In genomic region chr8:26762942-26763778, GRCm38 (mm10) we compare ENCODE assay signal across 16 mouse cellular contexts.
A peak's percentile ranks its signal among the peaks of the same experiment; 100 is the strongest.
DNase-seq lines count a peak whose midpoint lies in the region; ATAC-seq lines count a peak whose summit lies in the region.
"Had no signal": no experiment of that assay in that cellular context is flagged by ENCODE, and none has a peak within 500 bp of the region (broad histone marks: within the 10 kb centered on the region; RNA-seq: fewer than 3 reads in every experiment).

No protein-coding gene starts in this region.

- no peaks in the 10 kb centered on the region for H3K36me3 ChIP-seq in forebrain, embryonic 16.5 days (ENCODE audit: control insufficient read depth, insufficient read depth)
- H3K36me3 ChIP-seq in forebrain, embryonic 13.5 days (ENCODE audit: poor library complexity, severe bottlenecking), result no peaks in the 10 kb centered on the region
- H3K36me3 ChIP-seq in midbrain, embryonic 15.5 days (replicated peaks), result no peaks in the 10 kb centered on the region

- H3K4me2 ChIP-seq in forebrain, embryonic 16.5 days (ENCODE audit: low read length), result no peak overlapping the region
- H3K4me2 ChIP-seq in forebrain, embryonic 13.5 days, result no peak overlapping the region
- no peak overlapping the region for H3K4me2 ChIP-seq in midbrain, embryonic 15.5 days
- H3K4me2 ChIP-seq: heart, embryonic 11.5 days had no signal

- ATAC-seq in forebrain, embryonic 16.5 days, result 0 out of 2 replicates have a peak, but pooled peaks have one; percentile 18
- no peak for ATAC-seq in forebrain, embryonic 13.5 days
- ATAC-seq in midbrain, embryonic 15.5 days (replicated peaks), result peak; percentile 69
- ATAC-seq: inflammation-experienced regulatory T-cells, adult 6 months had no signal

- peaks cover 7% of the 10 kb centered on the region for H3K4me1 ChIP-seq in forebrain, embryonic 16.5 days (replicated peaks; ENCODE audit: control insufficient read depth, insufficient read depth, low read length)
- H3K4me1 ChIP-seq in forebrain, embryonic 13.5 days, result no peaks in the 10 kb centered on the region
- H3K4me1 ChIP-seq in midbrain, embryonic 15.5 days, result 0 out of 2 replicates have a peak, but pooled peaks cover 6% of the 10 kb centered on the region

- WGBS in forebrain, embryonic 16.5 days, result 63% methylated on average over 16 of the region's 16 CpGs
- 75% methylated on average over 16 of the region's 16 CpGs for WGBS in forebrain, embryonic 13.5 days
- WGBS in midbrain, embryonic 15.5 days, result 66% methylated on average over 16 of the region's 16 CpGs

- H3K27me3 ChIP-seq in forebrain, embryonic 16.5 days (replicated peaks; ENCODE audit: control insufficient read depth, insufficient read depth, low read length), result no peaks in the 10 kb centered on the region
- no peaks in the 10 kb centered on the region for H3K27me3 ChIP-seq in forebrain, embryonic 13.5 days
- no peaks in the 10 kb centered on the region for H3K27me3 ChIP-seq in midbrain, embryonic 15.5 days (replicated peaks)

- DNase-seq in brain, adult 2 months (ENCODE audit: low read depth, low spot score), result peak; percentile 86
- DNase-seq in cerebellum, adult 9-11 months, result peak; percentile 84
- DNase-seq in kidney, postnatal 36 days, result no peak
- DNase-seq in urinary bladder, adult 18-20 months (ENCODE audit: low spot score in 2 of 2), result no peak
- DNase-seq in lung, postnatal 10 days, result no peak
- DNase-seq: gastrocnemius, adult 2 months; kidney, postnatal 4 days; retina, postnatal 1 day had no signal

- H3K9ac ChIP-seq in forebrain, embryonic 16.5 days (replicated peaks; ENCODE audit: low read depth, low read length), result no peak overlapping the region
- no peak overlapping the region for H3K9ac ChIP-seq in forebrain, embryonic 13.5 days
- no peak overlapping the region for H3K9ac ChIP-seq in midbrain, embryonic 15.5 days
- H3K9ac ChIP-seq: liver, embryonic 14.5 days had no signal

- H3K27ac ChIP-seq in forebrain, embryonic 16.5 days (ENCODE audit: low read length), result no peak overlapping the region
- H3K27ac ChIP-seq in forebrain, embryonic 13.5 days, result no peak overlapping the region
- peak overlapping the region; percentile 48; the same call in 1 of the 2 replicates for H3K27ac ChIP-seq in midbrain, embryonic 15.5 days
- H3K27ac ChIP-seq: gastrocnemius, adult 2 months; liver, embryonic 14.5 days; macrophage had no signal

- no peak overlapping the region for H3K4me3 ChIP-seq in forebrain, embryonic 16.5 days (replicated peaks; ENCODE audit: low read length)
- H3K4me3 ChIP-seq in forebrain, embryonic 13.5 days, result no peak overlapping the region
- H3K4me3 ChIP-seq in midbrain, embryonic 15.5 days, result no peak overlapping the region
- H3K4me3 ChIP-seq: gastrocnemius, adult 2 months; myocyte had no signal

- H3K9me3 ChIP-seq in forebrain, embryonic 16.5 days (ENCODE audit: control insufficient read depth, low read length), result no peaks in the 10 kb centered on the region
- H3K9me3 ChIP-seq in forebrain, embryonic 13.5 days (replicated peaks), result peaks cover 6% of the 10 kb centered on the region; the same call in 1 of the 2 replicates
- no peaks in the 10 kb centered on the region for H3K9me3 ChIP-seq in midbrain, embryonic 15.5 days

Comparison
In these comparisons a context has a peak if more than half of its experiments do, and no peak if none do; other contexts are left out.
1. DNase-seq: peak in brain, adult 2 months (single experiment) and cerebellum, adult 9-11 months (single experiment); none in kidney, postnatal 36 days (0 of 2), urinary bladder, adult 18-20 months (0 of 2) and lung, postnatal 10 days (single experiment).